Mouse (Mus musculus): ENCODE measurements around the gene Nfic. TPM values are rescaled to one million over a fixed set of nuclear protein-coding genes. Genes with fewer than 3 reads are reported as not detected.

The Nfic gene
- polyA plus RNA-seq, 1 experiment = 31.8 TPM

DNA sequence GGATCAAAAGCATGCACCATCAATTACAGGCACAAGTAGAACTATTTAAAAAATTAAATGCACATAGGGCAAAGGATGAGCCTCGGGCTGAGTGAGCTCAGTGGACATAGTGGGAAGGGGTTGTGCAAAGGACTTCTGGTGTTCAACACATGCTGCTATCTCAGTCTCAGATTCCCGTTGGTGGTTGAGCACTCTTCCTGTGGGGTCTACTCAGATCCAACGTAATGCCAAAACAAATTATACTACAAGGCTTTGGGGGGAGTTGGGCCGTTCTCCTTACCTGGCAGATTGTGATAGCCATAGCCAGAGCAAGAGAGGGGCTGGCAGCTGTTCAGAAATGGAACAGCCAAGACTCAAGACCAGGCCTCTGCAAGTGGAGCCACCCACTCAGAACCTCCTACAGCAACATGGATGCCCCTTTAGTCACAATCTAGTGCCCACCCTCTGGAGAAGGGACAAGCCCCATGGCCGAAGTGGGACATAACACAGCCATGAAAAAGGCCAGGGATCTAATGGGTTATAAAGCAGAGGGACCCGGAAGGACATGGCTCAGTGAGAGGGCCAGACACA, 75.5 kb downstream of the Nfic start:
- no peak overlapping the region for H3K27ac ChIP-seq (ENCODE audit: insufficient read depth, low read depth, low read length)
- TF ChIP-seq POLR2A (IDR thresholded peaks at IDR 0.05; ENCODE audit: borderline replicate concordance, low read depth, low read length) (no peak), CTCF (IDR thresholded peaks at IDR 0.05; ENCODE audit: low read depth, low read length) (no peak)
- no peak overlapping the region for H3K4me3 ChIP-seq (ENCODE audit: insufficient read depth, low read length)
- H3K4me1 ChIP-seq (ENCODE audit: control insufficient read depth, insufficient read depth, low read length) = peaks cover 24% of the 10 kb centered on the region

DNA sequence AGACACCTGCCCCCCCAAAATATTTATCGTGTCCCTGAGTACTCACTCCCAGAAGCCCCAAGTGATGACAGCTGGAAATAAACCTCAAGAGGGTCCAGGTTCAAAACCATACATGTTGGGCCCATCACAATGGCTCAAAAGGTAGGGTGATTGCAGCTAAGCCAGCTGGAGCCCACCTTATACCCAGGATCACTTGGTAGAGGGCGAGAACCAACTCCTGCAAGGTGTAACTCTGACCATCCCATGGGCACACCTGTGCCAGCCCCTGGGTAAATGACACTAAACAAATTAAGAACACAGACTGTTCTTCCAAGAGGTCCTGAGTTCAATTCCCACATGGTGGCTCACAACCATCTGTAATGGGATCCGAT, 76.3 kb downstream of the Nfic start:
- Histone ChIP-seq H3K4me1 (ENCODE audit: control insufficient read depth, insufficient read depth, low read length) (peaks cover 24% of the 10 kb centered on the region), H3K4me3 (ENCODE audit: insufficient read depth, low read length) (peak overlapping the region; percentile 72), H3K27ac (ENCODE audit: insufficient read depth, low read depth, low read length) (peak overlapping the region; percentile 54)
- TF ChIP-seq POLR2A (IDR thresholded peaks at IDR 0.05; ENCODE audit: borderline replicate concordance, low read depth, low read length) = no peak
- TF ChIP-seq CTCF (IDR thresholded peaks at IDR 0.05; ENCODE audit: low read depth, low read length) = no peak

DNA sequence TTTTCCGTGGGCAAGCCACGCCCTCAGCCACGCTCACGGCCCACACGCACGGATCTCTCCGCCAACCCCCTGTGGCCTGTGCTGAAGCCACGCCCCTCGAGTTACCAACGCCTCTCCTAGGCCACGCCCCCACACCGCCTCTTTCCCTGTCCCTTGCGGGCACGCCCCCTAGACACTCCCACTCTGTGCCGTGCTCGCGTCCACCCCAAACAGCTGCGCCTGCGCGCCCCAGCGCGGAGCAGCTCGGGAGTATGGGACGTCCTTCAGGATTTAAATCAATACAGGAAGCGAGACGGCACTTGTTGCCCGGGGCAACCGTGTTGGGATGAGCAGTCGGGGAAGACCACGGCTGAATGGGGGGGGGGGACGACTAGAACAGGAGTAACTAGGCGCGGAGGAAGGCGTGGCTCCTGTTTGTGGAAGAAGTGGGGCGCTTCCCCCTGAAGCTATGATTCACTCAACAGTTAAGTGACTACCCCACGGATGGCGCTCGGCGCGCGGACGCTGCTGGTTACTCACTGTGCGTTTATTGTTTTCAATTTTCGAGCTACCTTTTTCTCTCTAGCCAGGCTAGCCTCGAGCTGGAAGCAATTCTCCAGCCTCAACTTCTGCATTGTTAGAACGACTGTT, 76.8 kb downstream of the Nfic start:
- peaks cover 24% of the 10 kb centered on the region for H3K4me1 ChIP-seq (ENCODE audit: control insufficient read depth, insufficient read depth, low read length)
- TF ChIP-seq POLR2A (IDR thresholded peaks at IDR 0.05; ENCODE audit: borderline replicate concordance, low read depth, low read length) = no peak
- no peak for TF ChIP-seq CTCF (IDR thresholded peaks at IDR 0.05; ENCODE audit: low read depth, low read length)
- H3K4me3 ChIP-seq (ENCODE audit: insufficient read depth, low read length) = peak overlapping the region; percentile 72
- peak overlapping the region; percentile 54 for H3K27ac ChIP-seq (ENCODE audit: insufficient read depth, low read depth, low read length)

DNA sequence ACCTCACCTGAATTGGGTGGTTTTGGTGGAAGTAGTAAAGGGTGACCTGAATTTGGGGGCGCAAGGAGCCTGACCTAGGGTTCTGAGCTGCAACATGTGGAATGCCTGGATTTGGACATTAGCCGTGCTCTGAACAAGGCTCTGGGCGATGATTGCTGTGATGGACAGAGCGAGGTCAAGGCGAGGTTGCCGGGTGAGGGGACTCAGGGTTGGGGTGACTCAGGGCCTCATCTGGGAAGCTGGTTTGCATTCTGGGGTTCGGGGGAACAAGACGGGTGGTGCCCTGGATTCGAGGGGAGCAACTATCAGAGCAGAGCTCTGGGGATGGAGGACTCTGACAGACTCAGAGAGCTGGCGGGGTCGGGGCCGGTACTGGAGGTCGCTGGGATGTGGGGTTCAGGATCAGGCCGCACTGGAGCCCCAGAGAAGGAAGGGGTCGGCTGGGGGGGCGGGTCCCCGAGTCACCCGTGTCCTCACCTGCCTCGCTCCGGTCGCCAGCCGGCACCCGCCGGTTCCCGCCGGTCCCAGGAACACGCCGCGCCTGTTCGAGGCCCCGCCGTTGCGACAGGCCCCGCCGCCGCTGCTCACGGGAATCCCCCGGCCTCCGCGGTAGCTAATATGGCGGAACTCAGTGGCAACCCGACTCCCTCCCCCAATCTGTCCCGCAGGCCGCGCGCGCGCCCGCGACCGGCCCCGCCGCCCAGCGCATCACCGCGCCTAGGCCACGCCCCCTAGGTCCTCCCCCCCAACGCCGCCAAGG, 77.5 kb downstream of the Nfic start, which contains the start of gene Fzr1:
TSS of gene Fzr1 (minus strand) at position 724 of the 760 bp plus-strand sequence.
- H3K4me3 ChIP-seq (ENCODE audit: insufficient read depth, low read length) = peak within 1 kb of the TSS; percentile 83
- H3K27ac ChIP-seq (ENCODE audit: insufficient read depth, low read depth, low read length) = peak within 1 kb of the TSS; percentile 54
- H3K4me1 ChIP-seq (ENCODE audit: control insufficient read depth, insufficient read depth, low read length) = peaks cover 24% of the 10 kb centered on the region
- TF ChIP-seq CTCF (IDR thresholded peaks at IDR 0.05; ENCODE audit: low read depth, low read length) (no peak), POLR2A (IDR thresholded peaks at IDR 0.05; ENCODE audit: borderline replicate concordance, low read depth, low read length) (no peak)

DNA sequence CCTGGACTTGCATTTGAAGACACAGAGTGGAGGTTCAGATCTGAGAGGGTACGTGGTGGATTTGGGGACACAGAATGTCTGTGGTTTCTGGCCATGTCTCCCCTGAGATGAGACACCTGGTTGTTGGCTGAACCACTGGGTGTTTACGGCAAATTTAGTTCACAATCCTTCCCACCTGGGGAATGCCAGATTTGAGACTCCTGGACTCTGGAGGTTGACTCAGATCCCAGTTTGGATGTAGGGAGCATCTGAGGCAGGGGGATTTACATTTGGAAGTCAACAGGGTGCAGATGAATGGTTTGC, 78.1 kb downstream of the Nfic start:
- no peak overlapping the region; the same call in 1 of the 2 replicates for H3K27ac ChIP-seq (ENCODE audit: insufficient read depth, low read depth, low read length)
- H3K4me1 ChIP-seq (ENCODE audit: control insufficient read depth, insufficient read depth, low read length) = peaks cover 21% of the 10 kb centered on the region
- TF ChIP-seq CTCF (IDR thresholded peaks at IDR 0.05; ENCODE audit: low read depth, low read length) = no peak
- no peak for TF ChIP-seq POLR2A (IDR thresholded peaks at IDR 0.05; ENCODE audit: borderline replicate concordance, low read depth, low read length)
- peak overlapping the region; percentile 83 for H3K4me3 ChIP-seq (ENCODE audit: insufficient read depth, low read length)

DNA sequence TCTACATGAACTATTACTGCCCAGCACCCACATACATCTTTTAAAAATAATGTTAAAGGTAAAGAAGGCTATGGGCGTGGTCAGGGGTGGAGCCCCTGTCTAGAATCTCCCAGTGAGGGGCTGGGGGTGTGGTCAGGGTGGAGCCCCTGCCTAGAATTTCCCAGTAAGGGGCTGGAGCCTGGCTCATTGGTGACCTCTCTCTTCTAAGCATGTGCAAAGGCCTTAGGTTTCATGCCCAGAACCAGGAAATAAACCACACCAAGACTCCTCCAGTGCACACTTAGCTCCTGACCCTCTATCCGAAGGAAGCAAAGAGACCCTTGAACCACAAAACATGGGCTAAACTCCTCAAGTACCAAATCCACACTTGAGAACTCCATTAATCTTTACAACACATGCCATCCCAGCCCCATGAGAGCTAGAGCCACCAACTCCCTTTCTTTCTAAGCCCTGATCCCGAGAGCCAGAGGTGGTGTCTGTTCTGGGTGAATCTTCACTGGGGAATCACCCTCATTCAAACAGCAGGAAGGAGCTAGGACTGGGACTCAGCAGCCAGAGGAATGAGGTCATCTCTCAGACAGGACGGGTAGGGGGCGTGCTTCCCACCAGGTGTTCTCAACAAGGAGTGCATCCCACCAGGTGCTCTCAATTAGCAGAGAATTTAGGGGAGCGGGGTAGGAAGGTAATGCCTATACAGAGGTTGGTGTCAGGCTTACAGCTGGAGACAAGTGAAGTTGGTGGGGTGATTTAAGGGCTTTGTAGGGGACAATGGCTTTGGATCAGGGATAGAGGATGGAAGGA, 78.7 kb downstream of the Nfic start:
- TF ChIP-seq CTCF (IDR thresholded peaks at IDR 0.05; ENCODE audit: low read depth, low read length) (no peak), POLR2A (IDR thresholded peaks at IDR 0.05; ENCODE audit: borderline replicate concordance, low read depth, low read length) (no peak)
- H3K27ac ChIP-seq (ENCODE audit: insufficient read depth, low read depth, low read length) = no peak overlapping the region

DNA sequence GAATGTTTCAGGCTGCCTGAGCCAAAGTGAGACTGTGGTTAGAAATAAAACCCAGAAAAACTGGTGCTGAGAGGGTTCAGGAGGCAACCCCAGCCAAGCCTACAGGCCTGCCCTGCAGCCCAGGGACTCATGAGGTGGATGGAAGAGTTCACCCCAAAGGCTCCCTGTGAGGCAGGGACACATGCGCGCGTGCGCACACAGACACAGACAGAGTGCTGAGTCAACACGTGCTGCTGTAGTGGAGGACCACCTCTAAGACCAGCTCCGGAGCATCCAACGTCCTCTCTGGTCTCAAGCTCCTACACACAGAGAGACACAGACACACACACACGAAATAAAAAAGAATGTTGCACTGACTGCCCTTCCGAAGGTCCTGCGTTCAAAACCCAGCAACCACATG, 80.1 kb downstream of the Nfic start:
- Histone ChIP-seq H3K4me1 (ENCODE audit: control insufficient read depth, insufficient read depth, low read length) (peaks cover 15% of the 10 kb centered on the region), H3K4me3 (ENCODE audit: insufficient read depth, low read length) (no peak overlapping the region), H3K27ac (ENCODE audit: insufficient read depth, low read depth, low read length) (no peak overlapping the region)
- TF ChIP-seq CTCF (IDR thresholded peaks at IDR 0.05; ENCODE audit: low read depth, low read length) (no peak), POLR2A (IDR thresholded peaks at IDR 0.05; ENCODE audit: borderline replicate concordance, low read depth, low read length) (no peak)

More for the DNA sequence above, 78.7 kb downstream of the Nfic start:
- Histone ChIP-seq H3K4me3 (ENCODE audit: insufficient read depth, low read length) (peak overlapping the region; percentile 83), H3K4me1 (ENCODE audit: control insufficient read depth, insufficient read depth, low read length) (peaks cover 17% of the 10 kb centered on the region)

DNA sequence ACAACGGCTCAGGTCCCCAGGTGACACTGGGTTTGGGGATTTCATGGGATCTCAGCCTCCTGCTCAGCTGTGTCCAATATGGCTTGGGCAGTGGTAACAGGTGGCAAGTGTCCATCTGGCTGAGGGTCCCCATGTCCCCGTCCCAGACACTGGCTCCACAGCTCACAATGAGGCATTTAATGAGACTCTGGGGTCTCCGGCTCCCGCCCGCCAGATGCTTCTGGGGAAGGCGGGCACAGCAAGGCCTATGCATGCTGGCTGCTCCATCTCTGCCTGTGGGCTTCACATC, 88.3 kb downstream of the Nfic start:
- Histone ChIP-seq H3K27ac (ENCODE audit: insufficient read depth, low read depth, low read length) (0 out of 2 replicates have a peak overlapping the region, but pooled peaks have one; percentile 37), H3K4me1 (ENCODE audit: control insufficient read depth, insufficient read depth, low read length) (peaks cover 18% of the 10 kb centered on the region), H3K4me3 (ENCODE audit: insufficient read depth, low read length) (no peak overlapping the region)
- TF ChIP-seq CTCF (IDR thresholded peaks at IDR 0.05; ENCODE audit: low read depth, low read length) (no peak), POLR2A (IDR thresholded peaks at IDR 0.05; ENCODE audit: borderline replicate concordance, low read depth, low read length) (no peak)

DNA sequence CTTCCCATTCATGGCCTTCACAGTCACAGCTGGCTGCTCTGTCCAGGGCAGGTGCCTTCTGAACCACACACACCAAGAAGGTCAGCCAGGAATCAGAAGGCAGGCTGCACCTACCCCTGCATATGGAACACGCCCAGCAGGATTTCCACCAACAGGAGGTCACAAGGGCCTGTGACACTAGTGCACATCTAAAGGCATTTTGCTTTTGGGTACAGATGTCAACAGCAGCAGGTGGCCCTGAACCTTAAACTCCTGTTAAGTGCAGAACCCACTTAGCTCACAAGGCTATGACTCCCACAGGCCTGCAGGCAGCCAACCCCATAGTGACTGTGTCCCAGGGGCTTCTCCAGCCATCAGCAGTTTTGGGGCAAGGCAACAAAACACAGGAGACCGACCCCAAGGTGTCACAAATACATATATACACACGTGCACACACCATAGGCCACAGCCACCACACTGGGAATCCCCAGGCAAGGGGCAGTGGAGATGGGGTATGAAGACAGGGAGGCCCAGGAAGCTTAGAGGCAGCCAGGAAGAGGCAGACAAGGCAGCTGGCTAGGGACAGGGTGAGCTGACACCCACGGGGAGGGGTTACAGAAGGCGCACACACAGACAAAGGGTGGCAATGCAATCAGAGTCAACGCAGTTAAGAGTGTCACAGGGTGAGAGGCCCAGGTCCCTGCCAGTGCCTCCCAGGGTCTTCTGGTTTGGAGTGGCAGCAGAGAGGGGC, 88.8 kb downstream of the Nfic start:
- TF ChIP-seq CTCF (IDR thresholded peaks at IDR 0.05; ENCODE audit: low read depth, low read length) = no peak
- no peak for TF ChIP-seq POLR2A (IDR thresholded peaks at IDR 0.05; ENCODE audit: borderline replicate concordance, low read depth, low read length)
- peaks cover 21% of the 10 kb centered on the region for H3K4me1 ChIP-seq (ENCODE audit: control insufficient read depth, insufficient read depth, low read length)
- H3K4me3 ChIP-seq (ENCODE audit: insufficient read depth, low read length) = no peak overlapping the region
- H3K27ac ChIP-seq (ENCODE audit: insufficient read depth, low read depth, low read length) = peak overlapping the region; percentile 37
